ENCODE assay signal across 14 mouse cellular contexts in genomic region chr1:33578593-33578992, GRCm38 (mm10).
DNase-seq lines count a peak whose midpoint lies in the region; ATAC-seq and TF ChIP-seq lines count a peak whose summit lies in the region.
"Had no signal": no experiment of that assay in that cellular context is flagged by ENCODE, and none has a peak within 500 bp of the region (broad histone marks: within the 10 kb centered on the region; RNA-seq: fewer than 3 reads in every experiment).

No protein-coding gene starts in this region.

- H3K4me1 ChIP-seq in CH12.LX (ENCODE audit: control insufficient read depth in 1 of 2, insufficient read depth in 2 of 2) = peaks cover 2 to 20% of the 10 kb centered on the region in 2 experiments; a peak in 2 of 4 replicates
- H3K4me1 ChIP-seq in liver, embryonic 15.5 days (replicated peaks) = peaks cover 50% of the 10 kb centered on the region
- H3K4me1 ChIP-seq in kidney, embryonic 15.5 days = 0 out of 2 replicates have a peak, but pooled peaks cover 4% of the 10 kb centered on the region
- no peaks in the 10 kb centered on the region for H3K4me1 ChIP-seq in forebrain, embryonic 15.5 days
- H3K4me1 ChIP-seq in forebrain, embryonic 14.5 days (ENCODE audit: control insufficient read depth, insufficient read depth, low read length) = no peaks in the 10 kb centered on the region; the same call in 1 of the 2 replicates
- H3K4me1 ChIP-seq: midbrain, embryonic 13.5 days had no signal

- WGBS in liver, embryonic 15.5 days (ENCODE audit: insufficient replicate concordance) = 44% methylated on average over 6 of the region's 6 CpGs
- 66% methylated on average over 6 of the region's 6 CpGs for WGBS in kidney, embryonic 15.5 days
- 80% methylated on average over 6 of the region's 6 CpGs for WGBS in forebrain, embryonic 15.5 days
- 75% methylated on average over 6 of the region's 6 CpGs for WGBS in forebrain, embryonic 14.5 days

- no peak overlapping the region for H3K27ac ChIP-seq in CH12.LX (ENCODE audit: insufficient read depth, low read depth)
- peak overlapping the region; percentile 55; the same call in 1 of the 2 replicates for H3K27ac ChIP-seq in liver, embryonic 15.5 days (replicated peaks)
- no peak overlapping the region for H3K27ac ChIP-seq in kidney, embryonic 15.5 days
- no peak overlapping the region for H3K27ac ChIP-seq in forebrain, embryonic 15.5 days (replicated peaks)
- H3K27ac ChIP-seq in forebrain, embryonic 14.5 days (ENCODE audit: low read depth, low read length) = no peak overlapping the region
- H3K27ac ChIP-seq: midbrain, embryonic 13.5 days; neural tube, embryonic 15.5 days had no signal

- no peak for ATAC-seq in liver, embryonic 15.5 days (ENCODE audit: insufficient read depth)
- ATAC-seq in kidney, embryonic 15.5 days (replicated peaks; ENCODE audit: low FRiP score) = no peak
- ATAC-seq in forebrain, embryonic 15.5 days (replicated peaks) = no peak
- no peak for ATAC-seq in forebrain, embryonic 14.5 days
- ATAC-seq: forebrain, embryonic 16.5 days; midbrain, embryonic 13.5 days had no signal

- no peak for TF ChIP-seq CTCF in CH12.LX (conservative IDR thresholded peaks at IDR 0.05 in 1 of 2, IDR thresholded peaks at IDR 0.05 in 1 of 2; ENCODE audit: low read depth in 2 of 2, low read length in 2 of 2)

- no peaks in the 10 kb centered on the region for H3K27me3 ChIP-seq in CH12.LX (replicated peaks)
- H3K27me3 ChIP-seq in liver, embryonic 15.5 days = no peaks in the 10 kb centered on the region
- no peaks in the 10 kb centered on the region for H3K27me3 ChIP-seq in kidney, embryonic 15.5 days
- H3K27me3 ChIP-seq in forebrain, embryonic 15.5 days = no peaks in the 10 kb centered on the region
- H3K27me3 ChIP-seq in forebrain, embryonic 14.5 days (replicated peaks; ENCODE audit: control insufficient read depth, insufficient read depth, low read length) = no peaks in the 10 kb centered on the region
- H3K27me3 ChIP-seq: midbrain, embryonic 13.5 days; neural tube, embryonic 15.5 days had no signal

- peak; percentile 37 for DNase-seq in CD4-positive helper T cell, adult 2 months (ENCODE audit: low read depth, low spot score)
- peak; percentile 40 for DNase-seq in CH12.LX (ENCODE audit: extremely low read depth)
- DNase-seq in thymus, adult 18-20 months = peak; percentile 34 to 70
- DNase-seq in forebrain, embryonic 14.5 days (ENCODE audit: low spot score) = no peak
- DNase-seq: cerebellum, postnatal 14 days; gastrocnemius, postnatal 25 days; heart, postnatal 10 days; kidney, adult 11 months had no signal

- H3K4me2 ChIP-seq in CH12.LX (ENCODE audit: insufficient read depth, low read depth, poor library complexity, severe bottlenecking) = no peak overlapping the region
- no peak overlapping the region for H3K4me2 ChIP-seq in liver, embryonic 15.5 days
- H3K4me2 ChIP-seq in kidney, embryonic 15.5 days = no peak overlapping the region
- H3K4me2 ChIP-seq in forebrain, embryonic 15.5 days (replicated peaks) = no peak overlapping the region
- H3K4me2 ChIP-seq in forebrain, embryonic 14.5 days (ENCODE audit: low read length) = no peak overlapping the region
- H3K4me2 ChIP-seq: midbrain, embryonic 13.5 days; neural tube, embryonic 15.5 days had no signal

- TF ChIP-seq RAD21 in CH12.LX (IDR thresholded peaks at IDR 0.05; ENCODE audit: low read depth, low read length) = no peak

- peaks cover 0 to 22% of the 10 kb centered on the region in 2 experiments for H3K36me3 ChIP-seq in CH12.LX (replicated peaks in 1 of 2; ENCODE audit: control insufficient read depth in 1 of 2, insufficient read depth in 1 of 2, low read length in 1 of 2)
- H3K36me3 ChIP-seq in liver, embryonic 15.5 days (replicated peaks) = no peaks in the 10 kb centered on the region
- no peaks in the 10 kb centered on the region for H3K36me3 ChIP-seq in kidney, embryonic 15.5 days
- H3K36me3 ChIP-seq in forebrain, embryonic 15.5 days = no peaks in the 10 kb centered on the region
- H3K36me3 ChIP-seq in forebrain, embryonic 14.5 days (ENCODE audit: control insufficient read depth, insufficient read depth, low read length) = no peaks in the 10 kb centered on the region
- H3K36me3 ChIP-seq: midbrain, embryonic 13.5 days; neural tube, embryonic 15.5 days had no signal

- TF ChIP-seq EP300 in CH12.LX (IDR thresholded peaks at IDR 0.05; ENCODE audit: low read length) = no peak

- dilution Hi-C loops in CH12.LX (cut with MboI; ENCODE audit: extremely low pct_ligation_motif_present, extremely low pct_unique_long_range_greater_than_20kb, low sequenced_read_pairs) = no loop called here

- in situ Hi-C loops in CH12.LX (cut with MboI; ENCODE audit: low pct_ligation_motif_present, low pct_unique_long_range_greater_than_20kb, low sequenced_read_pairs) = no loop called here

- H3K9me3 ChIP-seq in CH12.LX (replicated peaks; ENCODE audit: low read length) = no peaks in the 10 kb centered on the region
- no peaks in the 10 kb centered on the region for H3K9me3 ChIP-seq in liver, embryonic 15.5 days (replicated peaks)
- no peaks in the 10 kb centered on the region for H3K9me3 ChIP-seq in kidney, embryonic 15.5 days (replicated peaks)
- H3K9me3 ChIP-seq in forebrain, embryonic 15.5 days = no peaks in the 10 kb centered on the region
- no peaks in the 10 kb centered on the region for H3K9me3 ChIP-seq in forebrain, embryonic 14.5 days (replicated peaks; ENCODE audit: control insufficient read depth, low read length)
- H3K9me3 ChIP-seq: midbrain, embryonic 13.5 days; neural tube, embryonic 15.5 days had no signal

- H3K9ac ChIP-seq in CH12.LX (ENCODE audit: insufficient read depth, low read depth) = no peak overlapping the region
- no peak overlapping the region for H3K9ac ChIP-seq in liver, embryonic 15.5 days
- H3K9ac ChIP-seq in kidney, embryonic 15.5 days = no peak overlapping the region
- no peak overlapping the region for H3K9ac ChIP-seq in forebrain, embryonic 15.5 days (replicated peaks)
- no peak overlapping the region for H3K9ac ChIP-seq in forebrain, embryonic 14.5 days (ENCODE audit: low read length)
- H3K9ac ChIP-seq: midbrain, embryonic 13.5 days; neural tube, embryonic 15.5 days had no signal

- no peak overlapping the region for H3K4me3 ChIP-seq in CH12.LX (replicated peaks in 1 of 3; ENCODE audit: low read depth in 2 of 3, low read length in 2 of 3, poor library complexity in 1 of 3)
- no peak overlapping the region for H3K4me3 ChIP-seq in liver, embryonic 15.5 days (replicated peaks)
- no peak overlapping the region for H3K4me3 ChIP-seq in kidney, embryonic 15.5 days (replicated peaks)
- H3K4me3 ChIP-seq in forebrain, embryonic 15.5 days = no peak overlapping the region
- no peak overlapping the region for H3K4me3 ChIP-seq in forebrain, embryonic 14.5 days (ENCODE audit: low read depth, low read length)
- H3K4me3 ChIP-seq: midbrain, embryonic 13.5 days; neural tube, embryonic 15.5 days had no signal

- H3K79me2 ChIP-seq in CH12.LX (replicated peaks; ENCODE audit: control insufficient read depth, extremely low read depth, insufficient read depth, poor library complexity, severe bottlenecking) = no peaks in the 10 kb centered on the region

- TF ChIP-seq POLR2A in CH12.LX (IDR thresholded peaks at IDR 0.05; ENCODE audit: low read depth, low read length) = no peak

TF ChIP-seq in CH12.LX, 34 proteins besides CTCF, POLR2A, EP300 and RAD21:
- no peak for TF ChIP-seq USF1 (IDR thresholded peaks at IDR 0.05; ENCODE audit: low read depth, low read length)
- TF ChIP-seq ZNF384 (IDR thresholded peaks at IDR 0.05; ENCODE audit: low read depth, low read length) = no peak
- no peak for TF ChIP-seq PAX5 (IDR thresholded peaks at IDR 0.05; ENCODE audit: low read length)
- TF ChIP-seq MAFK (IDR thresholded peaks at IDR 0.05; ENCODE audit: insufficient replicate concordance, low read length) = no peak
- no peak for TF ChIP-seq RCOR1 (conservative IDR thresholded peaks at IDR 0.05; ENCODE audit: low read depth, low read length)
- no peak for TF ChIP-seq BHLHE40 (IDR thresholded peaks at IDR 0.05; ENCODE audit: low read depth, low read length)
- no peak for TF ChIP-seq SIN3A (IDR thresholded peaks at IDR 0.05; ENCODE audit: low read length)
TF ChIP-seq in CH12.LX: peak in this region for 0.
